Mouse (Mus musculus) heart, adult 2 months (tissue): ENCODE measurements around the gene Olfr821. TPM values are rescaled to one million over a fixed set of nuclear protein-coding genes. Genes with fewer than 3 reads are reported as not detected.
"Not testable (repeated sequence)": the region's sequence is repeated elsewhere in the genome, so short reads cannot be mapped to it uniquely, and the experiment has no call there.

Experiments
- DNase-seq, 2 experiments: peaks; one replicate each; pipeline ENCODE4 v3.0.0; 2021
- H3K27ac ChIP-seq: fragments of 200-600 bp; 2 replicates; pipeline ENCODE4 v1.8.1; 2022
- H3K27me3 ChIP-seq: fragments of 200-500 bp; 2 replicates; pipeline ENCODE4 v1.6.1; 2012; ENCODE audit warnings: mild to moderate bottlenecking, low read length, inconsistent platforms, mixed read lengths; ENCODE audit not compliant: control insufficient read depth, insufficient read depth
- H3K36me3 ChIP-seq: fragments of 200-500 bp; 2 replicates; pipeline ENCODE4 v1.6.1; 2012; ENCODE audit warnings: low read length, inconsistent platforms; ENCODE audit not compliant: control insufficient read depth, insufficient read depth
- H3K4me1 ChIP-seq: fragments of 200-500 bp; 2 replicates; pipeline ENCODE4 v1.6.1; 2011; ENCODE audit warnings: low read length; ENCODE audit not compliant: control insufficient read depth, insufficient read depth
- H3K4me3 ChIP-seq: fragments of 200-600 bp; 2 replicates; pipeline ENCODE4 v1.8.1; 2022
- H3K79me2 ChIP-seq: fragments of 200-500 bp; replicated peaks from 2 replicates; pipeline ENCODE4 v1.6.1; 2012; ENCODE audit warnings: mild to moderate bottlenecking, inconsistent platforms, low read length, moderate library complexity, mixed read lengths; ENCODE audit not compliant: control insufficient read depth, insufficient read depth
- H3K9ac ChIP-seq: fragments of 200-500 bp; 2 replicates; pipeline ENCODE4 v1.6.1; 2012; ENCODE audit warnings: low read depth, mild to moderate bottlenecking, control low read depth, inconsistent platforms, low read length, mixed read lengths
- CTCF ChIP-seq: fragments of 200-600 bp; IDR thresholded peaks from 2 replicates; pipeline ENCODE4 v1.8.1; 2022; ENCODE audit warnings: antibody characterized with exemption, mild to moderate bottlenecking, moderate library complexity
- EP300 ChIP-seq: fragments of 200-500 bp; IDR thresholded peaks from 2 replicates; pipeline ENCODE4 v1.6.1; 2011; ENCODE audit warnings: low read depth, low read length, control low read depth; ENCODE audit not compliant: insufficient read depth
- POLR2A ChIP-seq: fragments of 200-500 bp; IDR thresholded peaks from 2 replicates; pipeline ENCODE4 v1.6.1; 2011; ENCODE audit warnings: mild to moderate bottlenecking, low read depth, low read length, control low read depth; ENCODE audit not compliant: insufficient read depth
- WGBS: fragments of 180-500 bp; shearing (Covaris S2); methylation state at CpG from one replicate; pipeline ENCODE4 v1.1.7; 2018; 5-methylcytosine and 5-hydroxymethylcytosine counted together
- intact Hi-C: fragments of 180-260 bp; cut with DNase I; formaldehyde crosslinking; loops from one replicate; pipeline ENCODE4 v1.15.1; 2025
- long read RNA-seq: library from polyadenylated mRNA; stranded (forward); transcript quantifications from one replicate; pipeline ENCODE4 v2.0.0, GENCODE M21; 2021
- polyA plus RNA-seq: library from polyadenylated mRNA; depleted of rRNA; stranded (reverse); fragments of >200 nt; gene quantifications from 2 replicates; pipeline ENCODE4 v1.2.3, GENCODE M21; 2012; rRNA removed
- total RNA-seq, 2 experiments: library from RNA; stranded (reverse); gene quantifications; 2 replicates each; pipeline ENCODE4 v1.2.3; 2021

The Olfr821 gene
- total RNA-seq, result not detected
- polyA plus RNA-seq, result not detected in 2 replicates
- long read RNA-seq, result 0 reads

DNA sequence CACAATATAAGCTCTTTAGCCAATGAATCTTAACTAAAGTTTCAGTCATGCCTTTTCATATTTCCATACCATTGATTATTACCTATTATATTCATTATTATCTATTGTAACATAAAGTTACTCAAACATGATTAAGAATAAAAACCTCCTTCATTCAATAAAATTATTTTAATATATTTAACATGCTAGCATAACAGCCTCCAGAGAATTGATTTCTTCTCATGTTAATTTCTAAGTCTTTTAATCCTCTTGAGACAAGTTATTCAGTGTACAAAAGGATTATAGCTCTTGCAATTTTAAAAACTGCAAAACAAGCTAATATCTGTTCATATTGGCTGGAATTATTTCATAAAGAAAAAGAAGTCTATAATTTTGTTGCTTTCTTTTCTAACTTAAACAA lies at the start of gene Olfr821:
Olfr821 (plus strand) TSS at position 301 of the 400 bp plus-strand sequence.
- Histone ChIP-seq H3K27me3 (no peaks in the 10 kb centered on the region), H3K9ac (no peak within 1 kb of the TSS), H3K79me2 (no peaks in the 10 kb centered on the region), H3K27ac (no peak within 1 kb of the TSS), H3K4me1 (no peaks in the 10 kb centered on the region), H3K4me3 (no peak within 1 kb of the TSS), H3K36me3 (no peaks in the 10 kb centered on the region)
- no peak for TF ChIP-seq CTCF
- no peak for TF ChIP-seq EP300
- no peak for TF ChIP-seq POLR2A
- DNase-seq, result no peak
- intact Hi-C loops, result no loop called here

DNA sequence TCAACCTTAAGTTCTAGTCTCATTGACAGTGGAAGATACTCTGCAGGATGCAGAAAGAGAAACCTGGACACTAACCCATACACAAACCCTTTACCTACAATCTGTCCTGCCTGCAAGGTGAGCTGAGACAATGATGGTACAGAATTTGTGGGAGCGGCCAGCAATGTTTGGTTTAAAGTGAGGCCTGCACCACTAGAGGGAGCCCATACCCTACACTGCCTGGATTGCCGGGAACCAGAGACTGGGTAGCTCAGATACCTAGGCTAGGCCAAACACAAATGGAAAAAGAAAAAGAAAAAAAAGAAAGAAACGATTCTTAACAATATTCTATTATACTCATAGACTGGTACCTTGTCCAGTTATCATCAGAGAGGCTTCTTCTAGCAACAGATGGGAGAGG lies 48.3 kb upstream of the Olfr821 start:
- H3K9ac ChIP-seq, H3K27me3 ChIP-seq, H3K36me3 ChIP-seq, DNase-seq, H3K4me3 ChIP-seq, intact Hi-C loops, H3K27ac ChIP-seq, H3K79me2 ChIP-seq, H3K4me1 ChIP-seq: not testable (repeated sequence)
- WGBS, result no CpG with 5 or more reads among the region's 3 CpGs

GRCm38 (mm10) chr10:129984962-129985361 lies 45.2 kb upstream of the Olfr821 start, which contains the start of gene Gm10310:
Gene Gm10310 (minus strand): TSS chr10:129985062.
- H3K4me1 ChIP-seq, H3K4me3 ChIP-seq, DNase-seq, H3K36me3 ChIP-seq, intact Hi-C loops, H3K27me3 ChIP-seq, H3K27ac ChIP-seq, H3K9ac ChIP-seq, H3K79me2 ChIP-seq: not testable (repeated sequence)
- WGBS, result no CpG with 5 or more reads among the region's 1 CpGs

GRCm38 (mm10) chr10:130004104-130004503 lies 26.0 kb upstream of the Olfr821 start:
- H3K4me1 ChIP-seq, H3K4me3 ChIP-seq, H3K79me2 ChIP-seq, H3K27ac ChIP-seq, DNase-seq, H3K27me3 ChIP-seq, H3K36me3 ChIP-seq, intact Hi-C loops, H3K9ac ChIP-seq: not testable (repeated sequence)
- WGBS, result 78% methylated on average over 4 of the region's 4 CpGs

DNA sequence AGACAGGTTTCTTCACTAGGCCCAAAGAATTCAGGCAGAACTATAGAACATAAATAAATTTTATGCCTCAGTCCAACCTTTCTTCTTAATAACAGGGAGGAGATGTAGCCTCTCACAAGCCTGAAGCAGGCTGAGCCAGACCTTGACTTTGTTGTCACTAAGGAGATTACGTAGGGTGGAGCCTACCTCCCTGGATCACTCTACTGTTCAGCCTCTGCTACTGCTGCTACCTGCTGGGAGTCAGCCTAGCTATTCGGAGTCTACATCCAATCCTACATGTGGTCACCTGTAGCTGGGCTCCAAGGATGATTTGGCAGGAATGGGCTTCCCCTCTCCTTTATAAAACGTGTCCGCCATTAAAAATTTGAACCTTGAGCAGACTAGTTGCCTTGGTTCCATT lies 24.8 kb upstream of the Olfr821 start:
- H3K4me3 ChIP-seq, intact Hi-C loops, H3K36me3 ChIP-seq, H3K27ac ChIP-seq, H3K27me3 ChIP-seq, DNase-seq, H3K4me1 ChIP-seq, H3K9ac ChIP-seq, H3K79me2 ChIP-seq: not testable (repeated sequence)
- 79% methylated on average over 4 of the region's 4 CpGs for WGBS

DNA sequence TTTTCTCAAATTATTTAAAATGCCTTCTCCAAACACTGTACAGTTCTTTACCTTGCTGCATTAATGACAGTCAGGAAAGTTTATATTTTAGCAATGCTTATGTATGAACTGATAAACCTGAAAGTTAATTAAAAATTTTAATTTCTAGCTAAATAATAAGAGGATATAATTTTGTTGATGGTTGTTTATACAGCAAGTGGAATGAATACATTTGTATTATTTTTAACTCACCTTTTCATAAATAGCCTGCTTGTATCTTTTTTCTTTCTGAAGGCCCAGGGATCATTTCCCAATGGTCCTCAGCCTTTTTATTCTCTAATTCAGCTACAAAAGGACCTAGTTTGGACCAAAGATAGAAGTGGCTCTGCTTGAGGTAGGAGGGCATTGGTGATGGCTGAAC lies 17.8 kb upstream of the Olfr821 start, which contains the start of gene Olfr820:
Olfr820 (plus strand) TSS at position 301 of the 400 bp plus-strand sequence.
- no peaks in the 10 kb centered on the region for H3K79me2 ChIP-seq
- TF ChIP-seq EP300 (no peak), POLR2A (no peak), CTCF (no peak)
- DNase-seq, result no peak
- intact Hi-C loops, result no loop called here
- H3K4me1 ChIP-seq, result no peaks in the 10 kb centered on the region
- no peaks in the 10 kb centered on the region for H3K27me3 ChIP-seq
- H3K27ac ChIP-seq, result no peak within 1 kb of the TSS
- H3K4me3 ChIP-seq, result no peak within 1 kb of the TSS
- H3K36me3 ChIP-seq, result no peaks in the 10 kb centered on the region
- H3K9ac ChIP-seq, result no peak within 1 kb of the TSS

DNA sequence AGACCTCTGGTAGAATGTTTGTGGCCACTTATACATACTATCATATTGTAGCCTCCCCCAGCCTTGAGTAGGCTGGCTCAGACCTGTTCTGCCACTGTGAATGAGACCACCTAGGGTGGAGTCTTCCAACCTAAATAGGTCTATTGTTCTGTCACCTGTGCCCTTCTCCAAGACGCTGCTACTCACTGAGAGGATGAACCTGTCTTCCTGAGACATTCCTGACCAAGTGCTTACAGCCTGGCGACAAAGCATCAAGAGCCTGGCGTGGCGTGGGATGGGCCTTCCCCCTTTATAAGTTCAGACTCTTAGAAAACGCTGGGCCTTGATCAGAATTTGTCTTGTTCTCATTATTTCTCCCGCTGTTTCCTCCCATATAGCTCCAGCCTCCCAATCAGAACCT lies 6.9 kb downstream of the Olfr821 start:
- H3K36me3 ChIP-seq, result no peaks in the 10 kb centered on the region
- DNase-seq, result no peak
- no peaks in the 10 kb centered on the region for H3K27me3 ChIP-seq
- no peak overlapping the region for H3K27ac ChIP-seq
- WGBS, result 65% methylated on average over 6 of the region's 6 CpGs
- no peak overlapping the region for H3K9ac ChIP-seq
- TF ChIP-seq CTCF (no peak), EP300 (no peak), POLR2A (no peak)
- H3K4me3 ChIP-seq, result no peak overlapping the region
- H3K79me2 ChIP-seq, result no peaks in the 10 kb centered on the region
- intact Hi-C loops, result loop anchor here (1.0 kb wide), 1 partner anchor 8 kb away; no protein-coding TSS in a partner anchor
- no peaks in the 10 kb centered on the region for H3K4me1 ChIP-seq
